Mouse (Mus musculus): ENCODE measurements at regions not wholly inside any gene's neighbourhood (a gene's known extent, or its start where the extent isn't known, plus 50 kb on each side); places are given as distances from the start of the nearest gene placed in this dataset.

- 93% methylated on average over 1 of the region's 1 CpGs for WGBS
- Histone ChIP-seq H3K27ac (replicated peaks) (no peak overlapping the region), H3K4me3 (no peak overlapping the region), H3K36me3 (replicated peaks) (no peaks in the 10 kb centered on the region), H3K4me1 (no peaks in the 10 kb centered on the region), H3K9me3 (no peaks in the 10 kb centered on the region), H3K27me3 (replicated peaks; ENCODE audit: low read depth, poor library complexity, severe bottlenecking) (no peaks in the 10 kb centered on the region)
- DNase-seq (ENCODE audit: low spot score): no peak
Measured at GRCm38 (mm10) chr15:43926034-43926433, 3791.9 kb downstream of the 9330182O14Rik start.

GRCm38 (mm10) chr15:43933608-43934007 lies 3799.4 kb downstream of the 9330182O14Rik start:
- Histone ChIP-seq H3K36me3 (replicated peaks) (no peaks in the 10 kb centered on the region), H3K4me1 (no peaks in the 10 kb centered on the region), H3K27ac (replicated peaks) (no peak overlapping the region), H3K27me3 (replicated peaks; ENCODE audit: low read depth, poor library complexity, severe bottlenecking) (no peaks in the 10 kb centered on the region), H3K4me3 (no peak overlapping the region), H3K9me3 (no peaks in the 10 kb centered on the region)
- WGBS: 88% methylated on average over 1 of the region's 1 CpGs
- DNase-seq (ENCODE audit: low spot score): no peak

GRCm38 (mm10) chr15:43940424-43940823 lies 3806.3 kb downstream of the 9330182O14Rik start:
- no peak for DNase-seq (ENCODE audit: low spot score)
- H3K9me3 ChIP-seq: no peaks in the 10 kb centered on the region
- no peaks in the 10 kb centered on the region for H3K4me1 ChIP-seq
- H3K27me3 ChIP-seq (replicated peaks; ENCODE audit: low read depth, poor library complexity, severe bottlenecking): no peaks in the 10 kb centered on the region
- no peak overlapping the region for H3K4me3 ChIP-seq
- H3K36me3 ChIP-seq (replicated peaks): no peaks in the 10 kb centered on the region
- no peak overlapping the region for H3K27ac ChIP-seq (replicated peaks)
- WGBS: 71% methylated on average over 2 of the region's 2 CpGs

- DNase-seq (ENCODE audit: low spot score): no peak
- Histone ChIP-seq H3K27me3 (replicated peaks; ENCODE audit: low read depth, poor library complexity, severe bottlenecking) (no peaks in the 10 kb centered on the region), H3K4me3 (no peak overlapping the region), H3K9me3 (no peaks in the 10 kb centered on the region), H3K36me3 (replicated peaks) (no peaks in the 10 kb centered on the region), H3K27ac (replicated peaks) (no peak overlapping the region), H3K4me1 (no peaks in the 10 kb centered on the region)
- WGBS: 87% methylated on average over 4 of the region's 4 CpGs
Measured at GRCm38 (mm10) chr15:43940905-43941304, 3806.7 kb downstream of the 9330182O14Rik start.

GRCm38 (mm10) chr15:43942002-43942660 lies 3808.0 kb downstream of the 9330182O14Rik start:
- H3K4me3 ChIP-seq: no peak overlapping the region
- no peaks in the 10 kb centered on the region for H3K4me1 ChIP-seq
- no peaks in the 10 kb centered on the region for H3K36me3 ChIP-seq (replicated peaks)
- WGBS: 74% methylated on average over 2 of the region's 2 CpGs
- no peak for DNase-seq (ENCODE audit: low spot score)
- no peaks in the 10 kb centered on the region for H3K9me3 ChIP-seq
- H3K27ac ChIP-seq (replicated peaks): no peak overlapping the region
- no peaks in the 10 kb centered on the region for H3K27me3 ChIP-seq (replicated peaks; ENCODE audit: low read depth, poor library complexity, severe bottlenecking)

- H3K27me3 ChIP-seq (replicated peaks; ENCODE audit: low read depth, poor library complexity, severe bottlenecking): no peaks in the 10 kb centered on the region
- H3K27ac ChIP-seq (replicated peaks): no peak overlapping the region
- H3K4me1 ChIP-seq: no peaks in the 10 kb centered on the region
- DNase-seq (ENCODE audit: low spot score): peak; percentile 14
- no peaks in the 10 kb centered on the region for H3K9me3 ChIP-seq
- H3K36me3 ChIP-seq (replicated peaks): no peaks in the 10 kb centered on the region
- no peak overlapping the region for H3K4me3 ChIP-seq
Measured at GRCm38 (mm10) chr15:43984991-43985390, 3850.8 kb downstream of the 9330182O14Rik start.

GRCm38 (mm10) chr15:43991229-43991628 lies 3857.1 kb downstream of the 9330182O14Rik start:
- DNase-seq (ENCODE audit: low spot score): no peak
- 48% methylated on average over 1 of the region's 1 CpGs for WGBS
- H3K4me1 ChIP-seq: no peaks in the 10 kb centered on the region
- no peak overlapping the region for H3K4me3 ChIP-seq
- no peak overlapping the region for H3K27ac ChIP-seq (replicated peaks)
- H3K9me3 ChIP-seq: no peaks in the 10 kb centered on the region
- no peaks in the 10 kb centered on the region for H3K36me3 ChIP-seq (replicated peaks)
- no peaks in the 10 kb centered on the region for H3K27me3 ChIP-seq (replicated peaks; ENCODE audit: low read depth, poor library complexity, severe bottlenecking)

- H3K27ac ChIP-seq (replicated peaks): no peak overlapping the region
- no peak overlapping the region for H3K4me3 ChIP-seq
- H3K4me1 ChIP-seq: no peaks in the 10 kb centered on the region
- no peaks in the 10 kb centered on the region for H3K9me3 ChIP-seq
- H3K27me3 ChIP-seq (replicated peaks; ENCODE audit: low read depth, poor library complexity, severe bottlenecking): no peaks in the 10 kb centered on the region
- H3K36me3 ChIP-seq (replicated peaks): no peaks in the 10 kb centered on the region
- no peak for DNase-seq (ENCODE audit: low spot score)
Measured at GRCm38 (mm10) chr15:43992936-43993335, 3858.8 kb downstream of the 9330182O14Rik start.

GRCm38 (mm10) chr15:44026468-44027028 lies 3892.4 kb downstream of the 9330182O14Rik start:
- H3K4me1 ChIP-seq: no peaks in the 10 kb centered on the region
- no peak overlapping the region for H3K27ac ChIP-seq (replicated peaks)
- no peaks in the 10 kb centered on the region for H3K36me3 ChIP-seq (replicated peaks)
- WGBS: 62% methylated on average over 6 of the region's 6 CpGs
- H3K27me3 ChIP-seq (replicated peaks; ENCODE audit: low read depth, poor library complexity, severe bottlenecking): no peaks in the 10 kb centered on the region
- no peak for DNase-seq (ENCODE audit: low spot score)
- no peaks in the 10 kb centered on the region for H3K9me3 ChIP-seq
- H3K4me3 ChIP-seq: no peak overlapping the region

- no peak for DNase-seq (ENCODE audit: low spot score)
- Histone ChIP-seq H3K27ac (replicated peaks) (no peak overlapping the region), H3K36me3 (replicated peaks) (no peaks in the 10 kb centered on the region), H3K4me3 (no peak overlapping the region), H3K4me1 (no peaks in the 10 kb centered on the region), H3K9me3 (no peaks in the 10 kb centered on the region), H3K27me3 (replicated peaks; ENCODE audit: low read depth, poor library complexity, severe bottlenecking) (no peaks in the 10 kb centered on the region)
Measured at GRCm38 (mm10) chr15:44035900-44036299, 3901.7 kb downstream of the 9330182O14Rik start.

- Histone ChIP-seq H3K27ac (replicated peaks) (no peak overlapping the region), H3K9me3 (no peaks in the 10 kb centered on the region), H3K36me3 (replicated peaks) (no peaks in the 10 kb centered on the region), H3K4me1 (no peaks in the 10 kb centered on the region), H3K27me3 (replicated peaks; ENCODE audit: low read depth, poor library complexity, severe bottlenecking) (no peaks in the 10 kb centered on the region), H3K4me3 (no peak overlapping the region)
- no peak for DNase-seq (ENCODE audit: low spot score)
Measured at GRCm38 (mm10) chr15:44037893-44038292, 3903.7 kb downstream of the 9330182O14Rik start.

- no peaks in the 10 kb centered on the region for H3K27me3 ChIP-seq (replicated peaks; ENCODE audit: low read depth, poor library complexity, severe bottlenecking)
- H3K4me3 ChIP-seq: no peak overlapping the region
- H3K36me3 ChIP-seq (replicated peaks): no peaks in the 10 kb centered on the region
- H3K27ac ChIP-seq (replicated peaks): no peak overlapping the region
- H3K4me1 ChIP-seq: no peaks in the 10 kb centered on the region
- WGBS: 78% methylated on average over 1 of the region's 1 CpGs
- no peak for DNase-seq (ENCODE audit: low spot score)
- no peaks in the 10 kb centered on the region for H3K9me3 ChIP-seq
Measured at GRCm38 (mm10) chr15:44050565-44051274, 3916.6 kb downstream of the 9330182O14Rik start.

GRCm38 (mm10) chr15:44064855-44065254 lies 3930.7 kb downstream of the 9330182O14Rik start:
- 83% methylated on average over 2 of the region's 2 CpGs for WGBS
- DNase-seq (ENCODE audit: low spot score): no peak
- Histone ChIP-seq H3K27me3 (replicated peaks; ENCODE audit: low read depth, poor library complexity, severe bottlenecking) (no peaks in the 10 kb centered on the region), H3K27ac (replicated peaks) (no peak overlapping the region), H3K4me3 (no peak overlapping the region), H3K4me1 (no peaks in the 10 kb centered on the region), H3K36me3 (replicated peaks) (no peaks in the 10 kb centered on the region), H3K9me3 (no peaks in the 10 kb centered on the region)

Measured in embryonic facial prominence, embryonic 10.5 days (tissue).